Mouse (Mus musculus) gastrocnemius, postnatal 14 days (tissue): ENCODE results near the gene Edc4. TPM values are rescaled to one million over a fixed set of nuclear protein-coding genes. Genes with fewer than 3 reads are reported as not detected.

Source experiments
- DNase-seq: peaks from one replicate; pipeline ENCODE4 v3.0.0; 2021; ENCODE audit warnings: mixed read lengths
- intact Hi-C: fragments of 180-260 bp; cut with DNase I; formaldehyde crosslinking; loops from one replicate; pipeline ENCODE4 v1.15.1; 2025; ENCODE audit warnings: low total_unique reads
- total RNA-seq, 2 experiments: library from RNA; stranded (reverse); gene quantifications; 2 replicates each; pipeline ENCODE4 v1.2.3; 2021

The Edc4 gene
- total RNA-seq, 2 experiments from 2014 or later = 21.1 to 21.5 TPM

DNA sequence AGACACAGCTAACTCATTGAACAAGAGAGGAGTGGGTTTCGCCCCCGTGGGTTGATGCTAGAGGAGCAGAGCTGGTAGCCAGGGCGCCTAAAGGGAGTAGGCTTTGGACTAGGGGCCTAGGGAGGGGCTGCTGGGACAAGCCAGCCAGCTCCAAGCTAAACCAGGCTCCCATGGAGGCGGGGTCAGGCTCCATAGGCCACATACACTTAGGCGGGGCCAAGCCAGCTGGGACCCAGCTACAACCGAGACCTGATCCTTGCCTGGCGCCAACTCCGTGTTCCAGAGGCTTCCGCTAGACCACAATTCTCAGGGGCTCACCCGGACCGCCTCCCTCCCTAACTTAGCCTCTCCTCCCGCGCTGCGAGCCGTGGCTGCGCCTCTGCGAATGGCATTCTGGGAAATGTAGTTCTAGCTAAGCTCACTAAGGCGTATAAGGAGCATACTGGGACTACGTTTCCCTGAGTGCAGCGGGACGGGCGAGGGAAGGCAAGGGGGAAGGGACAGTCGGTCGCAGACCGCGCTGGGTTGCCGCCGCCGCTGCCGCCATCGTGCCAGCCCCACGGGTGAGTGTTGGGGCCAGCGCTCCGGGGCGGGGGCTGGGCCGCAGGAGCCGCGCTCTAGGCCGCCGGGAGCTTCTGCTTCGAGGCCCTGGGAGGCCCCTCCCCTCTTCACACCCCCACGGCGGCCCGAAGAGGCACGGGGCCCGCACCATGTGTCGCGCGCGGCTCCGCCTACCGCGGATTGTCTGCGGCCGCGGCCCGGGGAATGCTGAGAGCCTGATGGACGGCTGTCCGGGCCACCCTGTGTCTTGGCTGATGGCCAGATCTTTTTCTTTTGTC is 20.3 kb upstream of the Edc4 start, which contains the start of gene Nutf2:
TSS of gene Nutf2 (plus strand) at position 438 of the 839 bp plus-strand sequence.
- DNase-seq = peak; percentile 97
- intact Hi-C loops = no loop called here

GRCm38 (mm10) chr8:105861951-105862350 is 18.7 kb upstream of the Edc4 start:
- no peak for DNase-seq
- intact Hi-C loops = no loop called here

GRCm38 (mm10) chr8:105866364-105867029 is 14.2 kb upstream of the Edc4 start:
- no peak for DNase-seq
- intact Hi-C loops = no loop called here

DNA sequence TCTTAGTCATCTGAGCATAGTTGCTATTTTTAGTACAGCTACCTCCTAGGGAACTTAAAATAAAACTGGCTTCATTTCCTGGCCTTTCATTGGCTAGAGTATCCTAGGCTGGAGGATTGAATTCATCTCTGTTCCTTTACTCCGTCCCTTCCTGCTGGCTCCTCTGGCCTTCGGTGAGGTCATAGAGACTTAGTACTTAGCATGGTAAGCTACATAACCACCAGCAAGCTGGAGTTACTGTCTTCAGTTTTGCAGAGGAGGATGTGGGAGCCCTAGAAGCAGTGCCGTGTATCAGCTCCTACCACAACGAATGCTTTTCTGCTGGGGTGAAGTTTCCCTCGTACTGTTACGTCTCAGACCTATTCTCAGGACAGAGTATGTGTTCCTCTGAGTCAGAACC is 6.4 kb upstream of the Edc4 start:
- peak; percentile 30 for DNase-seq
- intact Hi-C loops = no loop called here

- no peak for DNase-seq
- intact Hi-C loops = no loop called here
Measured at GRCm38 (mm10) chr8:105889756-105890465, 9.2 kb downstream of the Edc4 start.

GRCm38 (mm10) chr8:105890870-105891269 is 10.2 kb downstream of the Edc4 start:
- peak; percentile 59 for DNase-seq
- intact Hi-C loops = no loop called here

- DNase-seq = no peak
- intact Hi-C loops = no loop called here
Measured at GRCm38 (mm10) chr8:105892432-105892831, 11.8 kb downstream of the Edc4 start.

DNA sequence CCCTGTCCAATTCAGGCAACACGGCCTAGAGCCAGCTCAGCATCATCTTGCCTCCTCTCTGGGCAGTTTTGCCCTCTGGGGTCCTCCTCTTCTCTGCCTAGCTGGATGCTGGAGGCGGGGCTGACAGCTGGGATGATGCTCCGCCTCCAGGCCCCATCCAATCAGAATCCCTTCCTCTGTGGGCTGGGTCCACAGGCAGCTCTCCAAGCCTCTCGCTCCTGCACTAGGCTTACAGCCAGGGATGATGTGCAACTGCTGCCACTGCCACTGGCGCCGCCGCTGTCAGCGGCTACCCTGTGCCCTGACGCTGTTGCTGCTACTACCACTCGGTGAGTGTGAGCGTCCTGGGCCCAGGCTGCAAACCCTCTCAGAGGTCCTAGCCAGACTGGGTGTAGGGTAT is 12.7 kb downstream of the Edc4 start, which contains the start of gene Nrn1l:
TSS of gene Nrn1l (plus strand) at position 229 of the 400 bp plus-strand sequence.
- intact Hi-C loops = no loop called here
- peak; percentile 86 for DNase-seq

DNA sequence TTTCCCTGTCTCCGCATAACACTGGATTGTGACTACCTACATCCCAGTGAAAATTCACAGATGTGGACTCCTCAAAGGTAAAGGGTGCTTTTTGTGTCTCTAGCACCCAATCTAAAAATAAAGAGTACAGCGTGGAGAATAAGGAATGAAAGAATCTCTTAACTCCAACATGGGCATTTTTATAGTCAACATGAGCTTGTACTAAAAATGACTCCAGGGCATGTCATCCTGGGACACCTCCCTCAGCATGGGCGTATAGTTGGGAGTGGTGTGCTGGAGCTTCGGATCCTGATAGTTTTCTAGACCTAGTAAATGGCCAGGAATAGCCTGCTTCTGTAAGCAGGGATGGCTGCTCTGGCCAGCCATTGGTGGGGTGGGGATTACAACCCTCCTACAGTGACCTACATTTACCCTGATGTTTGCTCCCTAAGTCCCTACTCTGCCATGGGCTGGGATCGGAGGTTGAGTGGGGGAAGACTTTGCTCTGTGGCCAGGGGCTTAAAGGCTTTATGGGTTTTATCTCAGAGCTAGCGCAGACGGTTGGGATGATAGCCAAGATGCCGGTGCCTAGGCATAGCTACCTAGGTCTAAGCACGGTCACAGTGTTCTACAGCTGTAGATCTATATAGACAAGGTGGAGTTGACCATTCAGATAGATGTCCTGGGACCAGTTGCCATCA is 17.3 kb downstream of the Edc4 start:
- DNase-seq = no peak
- intact Hi-C loops = no loop called here

DNA sequence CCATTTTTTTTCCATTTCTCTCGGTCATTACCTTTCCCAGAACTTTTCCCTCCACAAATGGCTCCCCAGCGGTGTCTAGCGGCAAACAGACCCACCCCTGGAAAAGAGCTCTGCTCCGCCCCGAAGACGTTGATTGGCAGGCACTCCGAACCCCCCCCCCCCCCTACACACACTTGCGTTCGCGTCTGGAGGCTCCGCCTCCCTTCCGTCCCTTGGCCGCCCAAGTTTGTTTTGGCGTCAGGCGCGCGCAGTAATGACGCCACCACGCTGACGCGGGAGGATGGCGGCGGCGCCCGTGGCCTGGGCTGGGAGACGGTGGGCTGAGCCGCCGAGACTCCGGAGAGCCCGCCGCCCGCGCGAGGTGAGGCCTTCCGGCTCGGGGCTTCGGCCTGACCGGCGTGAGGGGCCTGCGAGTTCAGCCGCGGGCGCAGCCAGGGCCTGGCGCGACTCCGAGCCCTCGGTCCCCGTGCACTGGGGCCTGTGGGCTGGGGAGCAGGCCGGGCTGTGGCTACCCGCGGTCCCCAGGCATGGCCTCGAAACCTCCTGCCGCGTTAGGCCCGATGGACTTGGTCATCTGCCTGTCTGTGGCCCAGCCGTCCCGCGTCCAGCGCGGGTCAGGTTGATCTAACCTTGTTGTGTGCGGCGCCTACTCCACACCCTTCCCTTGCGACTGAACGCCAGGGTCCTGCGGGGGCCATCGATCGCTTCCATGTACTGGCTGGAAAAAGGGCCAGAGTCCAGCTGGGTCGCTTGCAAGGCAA is 19.7 kb downstream of the Edc4 start, which contains the start of gene Pskh1:
TSS of gene Pskh1 (plus strand) at position 262 of the 761 bp plus-strand sequence.
- intact Hi-C loops = no loop called here
- DNase-seq = peak; percentile 91

DNA sequence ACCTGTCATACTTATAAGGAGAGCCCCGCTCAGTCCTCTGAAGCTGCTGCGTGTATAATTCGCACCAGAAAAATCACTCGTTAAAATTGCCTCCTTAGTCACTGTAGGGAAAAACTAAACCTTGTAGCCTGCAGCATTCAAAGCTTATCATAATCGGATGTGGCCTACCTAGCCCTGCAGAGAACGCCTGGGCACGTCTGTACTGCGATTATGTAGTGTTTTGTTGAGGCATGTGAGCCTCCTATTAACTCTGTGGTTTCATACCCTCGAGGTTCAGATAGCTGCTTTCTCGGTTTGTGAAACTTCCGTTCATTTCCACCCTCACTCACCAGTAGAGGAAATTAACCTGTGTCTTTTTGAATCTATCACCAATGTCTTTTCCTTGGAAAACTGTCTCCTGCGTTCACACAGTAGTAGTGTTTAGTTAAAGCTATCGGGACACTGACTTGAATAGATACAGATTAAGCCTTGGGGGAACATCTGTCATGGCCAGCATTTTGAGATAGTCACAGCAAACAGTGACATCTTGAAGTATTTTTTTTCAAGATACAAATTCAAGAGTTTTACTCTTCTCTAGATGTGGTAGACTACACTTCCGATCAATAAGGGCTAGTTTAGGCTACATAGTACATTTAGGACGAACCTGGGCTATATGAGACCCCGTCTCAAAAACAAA is 20.4 kb downstream of the Edc4 start:
- no peak for DNase-seq
- intact Hi-C loops = no loop called here

GRCm38 (mm10) chr8:105919390-105919789 is 38.7 kb downstream of the Edc4 start:
- intact Hi-C loops = no loop called here
- no peak for DNase-seq

GRCm38 (mm10) chr8:105925123-105925522 is 44.4 kb downstream of the Edc4 start:
- no peak for DNase-seq
- intact Hi-C loops = loop anchor here (5.0 kb wide), 1 partner anchor 213 kb away; no protein-coding TSS in a partner anchor

DNA sequence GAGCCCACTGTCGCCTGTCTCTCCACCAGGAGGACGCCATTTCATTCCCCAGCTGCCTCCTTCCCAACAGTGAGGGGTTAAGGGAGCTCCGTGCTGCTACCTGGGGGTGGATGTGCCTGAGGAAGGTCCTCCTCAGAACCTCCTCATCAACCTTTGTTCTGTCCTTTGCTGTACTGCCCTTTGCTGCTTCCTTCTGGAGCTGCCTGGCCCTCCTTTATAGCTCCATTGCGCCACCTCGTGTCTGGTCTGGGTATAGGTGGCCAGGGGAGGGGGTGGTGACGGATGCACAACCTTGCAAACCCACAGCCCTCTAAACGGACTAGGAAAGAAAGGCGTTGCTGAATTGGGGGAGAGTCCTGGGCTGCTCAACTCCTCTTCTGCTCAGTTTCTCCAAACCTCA is 49.9 kb downstream of the Edc4 start:
- peak; percentile 84 for DNase-seq
- intact Hi-C loops = loop anchor here (5.0 kb wide), 1 partner anchor 93 kb away; no protein-coding TSS in a partner anchor

GRCm38 (mm10) chr8:105931271-105931670 is 50.6 kb downstream of the Edc4 start:
- no peak for DNase-seq
- intact Hi-C loops = loop anchor here (5.0 kb wide), 1 partner anchor 94 kb away; no protein-coding TSS in a partner anchor

GRCm38 (mm10) chr8:105932525-105932924 is 51.8 kb downstream of the Edc4 start:
- no peak for DNase-seq
- intact Hi-C loops = loop anchor here (5.0 kb wide), 1 partner anchor 95 kb away; no protein-coding TSS in a partner anchor

GRCm38 (mm10) chr8:105933762-105934161 is 53.1 kb downstream of the Edc4 start, which contains the start of gene Ctrl:
TSS of gene Ctrl (minus strand) at chr8:105933862.
- intact Hi-C loops = loop anchor here (5.0 kb wide), 1 partner anchor 96 kb away; no protein-coding TSS in a partner anchor

GRCm38 (mm10) chr8:105935105-105935504 is 54.4 kb downstream of the Edc4 start:
- intact Hi-C loops = no loop called here
- no peak for DNase-seq

More at GRCm38 (mm10) chr8:105933762-105934161, 53.1 kb downstream of the Edc4 start, which contains the start of gene Ctrl:
- DNase-seq = no peak
